Mouse (Mus musculus) left cerebral cortex, postnatal 14 days (tissue): ENCODE measurements around the gene Krt90. TPM values are rescaled to one million over a fixed set of nuclear protein-coding genes. Genes with fewer than 3 reads are reported as not detected.

ENCODE experiments used
- DNase-seq, 2 experiments: peaks; one replicate each; pipeline ENCODE4 v3.0.0; 2021 to 2022; ENCODE audit warnings: low spot score in 2 of 2, mixed read lengths in 1 of 2
- intact Hi-C: fragments of 180-260 bp; cut with DNase I; formaldehyde crosslinking; loops from one replicate; pipeline ENCODE4 v1.15.1; 2025
- long read RNA-seq, 2 experiments: library from polyadenylated mRNA; stranded (forward); transcript quantifications; one replicate each; pipeline ENCODE4 v2.0.0; 2021
- total RNA-seq, 2 experiments: library from RNA; stranded (reverse); gene quantifications; 2 replicates each; pipeline ENCODE4 v1.2.3; 2021

The Krt90 gene
- not detected for total RNA-seq
- long read RNA-seq, experiment 1 = 0 reads
- long read RNA-seq, experiment 2 = 0 reads

GRCm38 (mm10) chr15:101562850-101563249, at the start of gene Krt90:
Gene Krt90, minus strand, starts transcription at chr15:101562950.
- intact Hi-C loops = no loop called here

GRCm38 (mm10) chr15:101599123-101599522, 36.4 kb upstream of the Krt90 start:
- DNase-seq = no peak

More at GRCm38 (mm10) chr15:101562850-101563249, at the start of gene Krt90:
- no peak for DNase-seq

DNA sequence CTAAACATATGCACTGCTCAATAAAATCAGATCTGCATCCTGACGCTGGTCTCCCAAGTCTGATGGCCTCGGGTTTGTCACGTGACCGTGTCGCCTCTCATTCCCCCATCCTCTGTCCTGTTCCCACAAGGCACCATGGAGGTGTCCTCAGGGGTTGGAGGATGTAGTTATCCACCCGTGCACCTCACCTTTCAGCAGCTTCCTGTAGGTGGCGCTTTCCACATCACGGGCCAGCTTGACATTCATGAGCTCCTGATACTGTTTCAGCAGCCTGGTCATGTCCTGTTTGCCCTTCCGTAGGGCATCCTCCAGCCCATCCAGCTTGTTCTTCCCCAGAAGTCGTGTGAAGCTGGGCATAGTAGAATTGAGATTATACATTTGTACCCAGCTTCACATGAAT, 25.5 kb upstream of the Krt90 start:
- intact Hi-C loops = no loop called here
- no peak for DNase-seq

More at GRCm38 (mm10) chr15:101599123-101599522, 36.4 kb upstream of the Krt90 start:
- intact Hi-C loops = no loop called here

DNA sequence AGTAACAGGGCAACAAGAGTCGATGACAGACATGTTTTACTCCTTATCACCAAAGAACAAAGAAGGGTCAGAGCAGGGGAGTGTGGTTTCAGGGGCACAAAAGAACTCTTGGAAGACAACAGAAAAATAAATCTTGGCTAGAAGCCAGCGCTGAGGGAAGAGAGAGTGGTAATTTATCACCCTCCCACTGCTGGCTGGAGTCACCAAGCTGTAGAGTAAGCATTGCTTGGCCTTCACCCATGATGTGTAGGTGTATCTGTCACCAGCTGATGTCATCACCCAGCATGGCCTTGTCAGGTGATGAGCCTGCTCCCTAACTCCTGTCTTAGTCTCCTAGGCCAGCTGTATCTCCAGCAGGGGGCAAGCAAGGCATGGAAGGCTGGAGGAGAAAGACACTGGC, 21.7 kb upstream of the Krt90 start:
- DNase-seq = no peak
- intact Hi-C loops = no loop called here

DNA sequence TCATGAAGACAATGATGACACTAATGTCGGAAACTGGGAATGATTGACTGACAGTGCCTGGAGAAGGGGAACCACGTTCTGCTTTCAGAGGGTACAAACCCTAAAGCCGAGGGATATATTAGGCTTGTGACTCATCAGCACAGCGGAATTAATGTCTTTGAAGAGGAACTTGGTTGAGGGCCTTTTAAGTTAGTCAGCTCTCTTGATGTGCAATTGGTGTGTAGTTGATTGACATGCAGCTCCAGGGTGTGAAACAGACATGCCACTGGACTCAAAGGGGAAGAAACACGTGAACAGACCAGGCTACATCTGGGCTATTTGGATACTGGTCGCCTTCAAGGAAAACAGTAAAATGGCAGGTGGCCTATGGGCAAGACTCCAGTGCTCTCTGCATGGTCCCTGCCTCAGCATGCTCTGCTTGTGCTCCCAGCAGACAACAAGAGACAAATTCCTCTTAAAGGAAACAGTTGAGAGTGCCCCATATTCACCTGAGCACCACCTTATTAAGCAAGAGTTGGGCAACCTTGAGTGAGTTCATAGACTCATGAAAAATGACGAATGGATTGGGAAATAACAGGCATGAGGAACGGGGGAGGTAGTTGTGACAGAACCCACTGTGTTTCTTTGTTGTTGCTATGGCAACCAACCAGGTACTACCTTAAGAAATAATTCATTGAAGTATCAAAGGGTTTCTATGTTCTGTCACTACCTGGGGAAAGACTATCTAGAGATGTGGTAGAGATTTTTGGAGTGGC, 20.6 kb upstream of the Krt90 start:
- intact Hi-C loops = no loop called here
- DNase-seq = no peak

DNA sequence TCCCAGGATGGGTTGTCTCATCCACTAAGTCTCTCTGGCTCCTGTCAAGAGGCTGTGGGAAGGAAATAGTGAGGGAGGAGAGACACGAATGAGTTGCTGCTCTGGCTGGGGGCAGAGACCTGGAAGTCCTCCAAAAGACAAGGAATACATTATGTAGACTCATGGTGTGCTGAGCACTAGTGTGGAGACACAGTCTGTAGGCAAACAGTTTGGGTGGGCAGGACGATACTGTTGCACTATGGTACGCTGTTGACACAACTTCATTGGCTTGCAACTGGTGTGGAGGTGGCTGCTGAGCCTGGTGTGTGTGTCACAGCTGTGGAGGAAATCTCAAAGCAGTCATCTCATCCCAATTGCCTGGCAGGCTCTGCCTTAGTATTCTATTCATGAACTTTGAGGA, 19.0 kb upstream of the Krt90 start:
- intact Hi-C loops = no loop called here
- DNase-seq = no peak

GRCm38 (mm10) chr15:101575506-101575905, 12.8 kb upstream of the Krt90 start:
- DNase-seq = no peak
- intact Hi-C loops = no loop called here

GRCm38 (mm10) chr15:101573796-101574345, 11.1 kb upstream of the Krt90 start, which contains the start of gene Krt75:
Gene Krt75, minus strand, starts transcription at chr15:101573904.
- intact Hi-C loops = no loop called here
- DNase-seq = no peak

DNA sequence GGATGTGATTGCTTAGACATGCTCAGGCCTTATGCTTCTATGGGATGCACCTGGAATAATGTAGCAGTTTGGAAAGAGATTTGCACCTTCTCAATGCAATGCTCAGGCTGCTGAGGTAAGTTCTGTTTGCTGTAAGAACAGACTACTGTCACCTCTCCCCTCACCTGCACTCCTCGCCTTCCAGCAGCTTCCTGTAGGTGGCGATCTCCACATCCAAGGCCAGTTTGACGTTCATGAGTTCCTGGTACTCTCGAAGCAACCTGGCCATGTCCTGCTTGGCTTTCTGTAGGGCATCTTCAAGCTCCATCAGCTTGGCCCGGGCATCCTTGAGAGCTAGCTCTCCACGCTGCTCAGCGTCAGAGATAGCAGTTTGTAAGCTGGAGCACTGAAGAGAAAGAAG, 5.0 kb upstream of the Krt90 start:
- intact Hi-C loops = no loop called here
- no peak for DNase-seq

DNA sequence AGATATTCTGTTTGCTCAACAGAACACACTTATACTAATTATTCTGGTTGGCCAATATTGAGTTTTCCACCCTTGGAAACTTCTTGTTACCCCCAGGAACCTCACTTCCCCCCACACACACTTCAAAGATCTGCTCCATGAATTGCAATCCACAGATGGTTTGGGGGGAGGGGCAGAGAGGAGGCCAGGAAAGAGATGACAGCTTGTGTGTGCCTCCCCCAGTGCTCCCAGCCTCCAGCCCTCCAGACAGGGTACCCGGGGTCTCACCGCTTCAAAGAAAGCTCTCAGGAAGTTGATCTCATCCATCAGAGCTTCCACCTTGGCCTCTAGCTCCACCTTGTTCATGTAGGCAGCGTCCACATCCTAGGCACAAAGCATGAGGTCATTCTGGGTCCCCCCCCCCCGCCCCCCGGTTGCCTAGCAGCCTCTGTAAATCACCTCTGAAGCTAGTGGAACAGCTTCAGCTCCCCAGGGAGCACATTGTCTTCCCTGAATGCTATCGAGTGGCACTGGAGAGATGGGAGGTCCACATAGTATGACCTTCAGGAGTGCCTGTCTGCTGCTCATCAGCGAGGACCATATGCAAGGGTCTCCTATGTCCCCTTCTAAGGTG, 4.6 kb downstream of the Krt90 start:
- DNase-seq = no peak
- intact Hi-C loops = no loop called here

DNA sequence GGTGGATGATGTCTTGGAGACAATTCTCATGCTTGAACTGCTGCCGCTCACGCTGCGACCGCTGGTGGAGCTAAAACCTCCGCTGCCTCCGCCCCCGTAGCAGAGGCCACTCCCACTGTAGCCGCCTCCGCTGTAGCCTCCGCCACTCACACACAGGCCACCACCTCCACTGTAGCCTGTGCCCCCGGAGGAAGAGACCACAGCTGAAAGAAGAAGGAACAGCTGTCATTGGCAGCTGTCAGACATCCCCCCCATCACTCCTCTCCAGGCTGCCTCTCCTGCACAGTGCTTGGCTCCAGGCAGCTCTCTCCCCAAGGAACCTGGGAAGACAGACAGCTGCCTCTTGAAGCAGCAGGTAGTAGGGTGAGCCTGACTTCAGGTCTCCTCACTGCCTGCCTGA, 9.6 kb downstream of the Krt90 start:
- peak in 1 of 2 experiments; percentile 27 for DNase-seq
- intact Hi-C loops = no loop called here

GRCm38 (mm10) chr15:101552188-101552587, 10.6 kb downstream of the Krt90 start:
- DNase-seq = peak in 1 of 2 experiments; percentile 30
- intact Hi-C loops = no loop called here

GRCm38 (mm10) chr15:101550567-101550966, 12.2 kb downstream of the Krt90 start, which contains the start of gene Krt82:
Gene Krt82, minus strand, starts transcription at chr15:101550667.
- no peak for DNase-seq
- intact Hi-C loops = no loop called here

DNA sequence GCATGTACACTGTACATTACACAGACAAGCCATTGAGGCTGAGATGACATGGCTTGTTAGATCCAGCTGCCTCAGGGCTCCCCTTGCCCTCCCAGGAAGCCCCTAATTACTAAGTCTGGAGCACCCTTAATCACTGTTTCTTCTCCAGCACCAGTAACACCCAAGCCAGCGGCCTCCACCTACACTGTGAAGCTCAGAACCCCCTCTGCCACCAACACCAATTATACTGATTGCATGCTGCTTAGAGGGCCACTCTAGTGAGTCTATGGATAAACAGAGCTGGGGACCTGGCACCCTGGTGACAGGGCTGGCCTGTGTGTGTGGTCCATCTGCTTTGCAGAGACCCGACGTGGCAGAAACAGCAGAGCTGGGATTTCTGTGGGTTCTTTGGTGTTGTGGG, 18.3 kb downstream of the Krt90 start:
- DNase-seq = no peak
- intact Hi-C loops = no loop called here

- intact Hi-C loops = no loop called here
Measured at GRCm38 (mm10) chr15:101542543-101542942, 20.2 kb downstream of the Krt90 start.

GRCm38 (mm10) chr15:101538580-101538900, 24.2 kb downstream of the Krt90 start:
- intact Hi-C loops = no loop called here
- no peak for DNase-seq

More at GRCm38 (mm10) chr15:101542543-101542942, 20.2 kb downstream of the Krt90 start:
- no peak for DNase-seq

DNA sequence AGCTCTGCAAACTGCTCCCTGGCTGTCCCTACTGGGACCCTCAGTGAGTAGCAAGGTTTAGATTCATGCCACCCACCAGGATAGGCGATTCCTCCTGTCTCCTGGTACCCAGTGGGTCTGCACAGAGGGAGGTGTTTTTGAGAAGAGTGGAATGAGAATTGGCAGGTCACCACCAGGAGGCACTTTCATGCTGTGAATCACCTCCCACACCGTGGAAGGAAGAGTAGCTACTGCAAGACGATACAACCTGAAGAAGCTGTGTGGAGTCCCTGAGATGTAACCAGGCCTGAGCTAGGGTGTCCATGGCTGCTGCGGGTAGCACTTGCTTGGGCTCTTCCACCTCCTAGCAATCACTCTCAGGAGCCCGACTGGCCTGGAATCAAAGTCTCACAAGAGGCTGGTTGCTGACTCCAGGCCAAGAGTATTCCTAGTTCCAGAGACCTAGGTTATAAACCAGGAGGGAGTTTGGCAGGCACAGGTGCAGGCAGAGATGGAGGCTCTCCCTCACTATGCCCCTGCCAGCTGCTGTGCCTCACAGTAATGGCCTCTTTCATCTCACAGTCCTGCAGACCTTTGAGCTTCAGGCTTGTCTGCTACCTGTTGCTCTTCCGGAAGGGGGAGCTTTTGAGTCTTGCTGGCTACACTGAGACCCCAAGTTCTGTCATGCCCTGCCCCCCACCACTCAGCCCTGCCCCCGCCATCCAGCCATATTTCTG, 24.7 kb downstream of the Krt90 start:
- intact Hi-C loops = no loop called here
- DNase-seq = no peak

GRCm38 (mm10) chr15:101536054-101536850, 26.5 kb downstream of the Krt90 start:
- no peak for DNase-seq
- intact Hi-C loops = no loop called here

DNA sequence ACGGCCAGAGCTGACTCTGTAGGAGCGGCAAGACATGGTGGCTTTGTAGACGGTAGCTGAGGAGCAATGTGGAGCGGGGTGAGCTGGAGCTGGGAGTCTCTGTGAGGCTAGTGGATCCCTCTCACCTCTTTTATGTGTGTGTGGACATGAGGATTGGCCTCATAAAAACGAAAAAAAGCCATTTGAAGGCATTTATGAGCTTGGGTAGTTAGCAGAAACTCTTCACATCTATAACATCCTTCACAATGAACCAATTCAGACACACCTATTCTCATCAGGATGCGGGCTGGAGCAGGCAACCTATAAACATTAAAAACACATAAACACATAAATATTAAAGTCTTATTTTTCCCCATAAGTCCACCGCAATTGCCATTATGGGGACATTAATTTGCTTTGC, 30.0 kb downstream of the Krt90 start, which contains the start of gene Krt84:
Gene Krt84 (minus strand): TSS at position 101 of the 400 bp plus-strand sequence.
- DNase-seq = no peak
- intact Hi-C loops = no loop called here
